Mouse (Mus musculus) thymus, postnatal 0 days (tissue): Measurements from ENCODE around the gene Nrd1. TPM values are rescaled to one million over a fixed set of nuclear protein-coding genes. Genes with fewer than 3 reads are reported as not detected.
A peak's percentile ranks its signal among the peaks of the same experiment; 100 is the strongest.

ENCODE experiments used
- DNase-seq: peaks from one replicate; pipeline ENCODE4 v3.0.0-alpha.2; 2015; ENCODE audit warnings: low spot score
- polyA plus RNA-seq: library from polyadenylated mRNA; unstranded; fragments of >200 nt; fragmentation: Nextera tagmentation; extraction: Ambion mirVana; gene quantifications from 2 replicates; pipeline ENCODE4 v1.2.1, GENCODE M21; 2015

The Nrd1 gene
- polyA plus RNA-seq = 42.1 and 52.5 TPM in 2 replicates

DNA sequence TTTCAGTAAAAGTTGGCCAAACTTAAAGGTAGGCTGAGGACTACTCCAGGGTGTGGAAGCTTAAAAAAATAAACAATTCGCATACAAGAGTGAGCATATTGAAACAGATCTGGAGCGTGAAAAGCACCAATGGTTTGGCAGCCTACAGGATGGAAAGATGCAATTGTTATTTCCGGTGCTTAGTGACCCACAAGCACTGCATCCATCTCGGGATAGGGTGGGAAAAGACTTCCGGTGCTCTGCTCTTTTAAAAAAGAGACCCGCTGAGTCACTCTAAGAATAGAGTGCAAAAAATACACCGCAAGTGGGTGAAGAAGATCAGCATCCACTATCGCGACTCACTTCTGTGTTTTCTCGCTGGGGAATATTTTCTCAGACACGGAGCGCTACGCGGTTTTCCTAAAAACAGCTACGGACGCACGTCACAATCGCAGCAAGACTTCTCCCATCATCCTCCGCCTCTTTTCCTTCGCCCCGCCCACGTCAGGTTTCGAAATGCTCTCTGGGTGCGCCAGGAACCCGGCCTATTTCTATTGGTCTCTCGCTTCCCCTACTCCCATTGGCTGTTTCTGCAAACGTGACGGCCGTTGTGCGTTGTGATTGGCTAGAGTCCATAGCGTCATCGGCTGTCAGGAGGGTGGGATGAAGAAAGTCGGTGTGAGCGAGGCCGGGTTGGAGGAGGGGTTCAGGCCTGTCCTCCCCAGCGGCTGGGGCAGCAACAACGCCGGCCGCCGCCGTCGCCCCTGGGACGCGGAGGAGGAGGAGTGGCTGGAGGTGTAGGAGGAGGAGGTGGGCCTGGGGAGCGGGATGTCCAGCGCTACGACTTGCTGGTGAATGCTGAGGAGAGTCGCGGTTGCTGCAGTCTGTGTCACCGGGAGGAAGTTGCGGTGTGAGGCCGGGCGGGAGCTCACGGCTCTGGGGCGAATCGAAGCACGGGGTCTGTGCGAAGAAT, at the start of gene Nrd1:
TSS of gene Nrd1 (plus strand) at position 657 of the 952 bp plus-strand sequence.
- DNase-seq = peak; percentile 99

DNA sequence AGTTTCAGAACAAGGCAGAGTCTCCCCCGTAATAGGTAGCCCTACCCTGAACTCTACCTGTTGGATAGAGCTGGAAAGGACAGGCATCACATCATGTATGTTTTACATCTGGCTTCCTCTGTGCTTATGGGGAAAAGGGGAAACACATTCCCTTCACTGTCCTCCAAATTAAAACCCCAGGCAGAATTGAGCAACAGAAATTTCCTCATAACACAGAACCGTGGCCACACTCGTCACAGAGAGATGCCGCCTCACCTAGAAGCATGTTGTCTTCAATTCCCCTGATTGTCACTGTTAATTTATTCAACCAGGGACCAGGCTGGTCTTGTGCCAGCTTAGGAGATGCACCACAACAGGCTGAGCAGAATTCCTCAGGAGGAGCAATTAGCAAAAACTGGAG, 48.8 kb upstream of the Nrd1 start:
- no peak for DNase-seq

DNA sequence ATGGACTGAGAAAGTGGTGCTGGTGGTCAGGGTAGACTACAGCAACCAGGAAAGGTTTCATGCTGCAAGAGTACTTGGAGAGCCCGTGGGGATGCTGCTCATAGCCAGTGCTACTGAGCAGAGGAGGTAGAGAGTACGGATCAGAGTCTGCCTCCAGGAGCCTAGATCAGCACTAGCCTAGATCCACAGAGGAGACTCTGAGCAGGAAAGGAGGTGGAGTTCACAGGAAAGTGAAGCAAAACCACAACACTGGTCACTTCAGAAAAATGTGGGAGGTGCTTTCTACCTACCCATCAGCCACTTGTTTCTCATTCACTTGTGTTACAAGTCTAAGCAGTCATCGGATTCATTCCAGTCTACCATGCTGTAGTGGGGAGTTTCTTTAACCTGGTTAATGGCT, 40.8 kb upstream of the Nrd1 start:
- no peak for DNase-seq

DNA sequence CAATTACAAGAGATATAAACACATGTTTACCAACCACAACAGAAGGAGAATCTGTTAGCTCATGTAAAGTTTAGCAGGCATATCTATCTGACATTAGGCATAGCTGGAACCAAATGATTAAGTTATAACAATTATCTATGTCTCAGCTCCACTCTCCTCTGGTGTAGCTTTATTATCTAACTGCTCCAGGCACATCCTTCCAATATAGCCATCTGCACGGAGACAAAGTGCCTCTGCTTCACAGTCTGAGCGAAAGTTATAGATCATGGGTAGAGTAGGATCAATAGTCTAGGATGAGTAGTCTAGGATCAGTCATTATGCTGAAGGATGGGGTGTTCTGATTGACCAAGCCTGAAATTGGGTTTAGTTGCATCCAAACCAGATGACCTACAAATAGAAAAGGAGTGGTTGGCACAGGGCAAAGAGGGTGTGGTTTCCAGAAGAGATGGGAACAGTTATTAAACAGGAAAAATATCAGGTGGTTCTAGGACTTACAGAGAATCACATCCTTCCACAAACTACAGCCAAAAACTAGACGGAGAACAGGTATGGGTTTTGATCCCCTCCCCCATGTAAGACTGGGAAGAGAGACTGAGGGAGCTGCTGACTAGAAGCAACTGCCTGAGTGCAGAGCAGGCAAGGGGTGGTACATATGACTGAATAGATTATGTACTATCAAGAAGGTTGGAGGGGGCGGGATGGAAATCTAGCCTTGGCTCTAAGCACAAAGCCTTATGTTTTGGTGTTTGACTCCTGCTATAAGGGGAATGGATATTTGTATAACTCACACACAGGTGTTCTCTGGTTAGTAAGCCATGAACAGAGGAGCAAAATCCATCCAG, 39.6 kb upstream of the Nrd1 start:
- no peak for DNase-seq

DNA sequence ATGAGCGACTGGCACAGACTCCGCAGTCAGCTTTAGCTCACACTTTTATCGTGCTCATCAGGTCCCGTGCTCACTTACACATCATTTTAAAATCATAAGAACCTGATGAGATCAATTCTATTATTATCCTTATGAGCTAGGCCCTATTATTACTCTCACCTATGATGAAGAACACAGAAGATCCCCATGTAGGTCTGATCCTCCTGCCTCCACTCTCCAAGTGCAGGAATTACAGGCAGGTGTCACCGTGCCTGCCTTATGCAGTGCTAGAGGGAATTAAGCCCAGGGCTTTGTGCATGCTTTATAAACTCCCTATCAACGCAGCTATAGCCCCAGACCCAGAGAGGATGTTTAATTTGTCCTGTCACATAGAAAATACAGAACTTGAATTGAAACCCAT, 37.4 kb upstream of the Nrd1 start:
- DNase-seq = no peak

DNA sequence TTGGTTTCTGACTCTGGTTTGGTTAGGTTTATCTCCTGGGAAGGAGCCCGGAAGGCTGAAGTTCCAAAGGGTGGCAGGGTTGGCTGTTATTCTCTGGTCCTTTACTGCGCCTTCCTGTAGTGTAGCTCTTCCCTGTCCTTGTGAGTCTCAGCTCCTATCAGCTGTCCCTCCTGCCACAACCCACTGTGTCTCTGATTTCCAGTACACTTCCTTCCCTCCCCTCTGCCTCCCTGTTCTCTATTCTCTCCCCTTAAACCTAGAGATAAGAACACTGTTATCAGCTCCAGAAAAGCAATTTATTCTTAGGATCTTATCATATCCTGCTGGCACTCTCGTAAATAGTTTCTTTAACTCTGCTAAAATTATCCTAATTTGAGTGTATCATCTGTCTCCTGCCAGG, 30.9 kb upstream of the Nrd1 start:
- no peak for DNase-seq

DNA sequence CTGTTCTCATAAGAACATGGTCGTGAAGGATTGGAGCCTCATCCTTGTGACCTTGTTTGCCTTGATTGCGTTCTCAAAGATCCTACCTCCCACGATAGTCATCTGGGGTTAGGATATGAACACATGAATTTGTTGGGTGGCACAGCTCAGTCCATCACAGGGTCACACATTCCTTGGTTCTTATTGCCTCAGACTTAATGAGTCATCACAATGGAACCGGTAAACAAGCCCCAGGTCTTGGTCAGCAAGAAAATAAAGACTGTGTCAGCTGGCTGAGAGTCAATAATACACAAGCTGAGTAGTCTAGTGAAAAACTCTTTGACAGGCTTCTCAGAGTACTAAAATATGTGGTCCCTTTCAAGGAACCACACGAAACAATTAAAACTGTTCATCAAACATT, 29.4 kb upstream of the Nrd1 start:
- DNase-seq = no peak

DNA sequence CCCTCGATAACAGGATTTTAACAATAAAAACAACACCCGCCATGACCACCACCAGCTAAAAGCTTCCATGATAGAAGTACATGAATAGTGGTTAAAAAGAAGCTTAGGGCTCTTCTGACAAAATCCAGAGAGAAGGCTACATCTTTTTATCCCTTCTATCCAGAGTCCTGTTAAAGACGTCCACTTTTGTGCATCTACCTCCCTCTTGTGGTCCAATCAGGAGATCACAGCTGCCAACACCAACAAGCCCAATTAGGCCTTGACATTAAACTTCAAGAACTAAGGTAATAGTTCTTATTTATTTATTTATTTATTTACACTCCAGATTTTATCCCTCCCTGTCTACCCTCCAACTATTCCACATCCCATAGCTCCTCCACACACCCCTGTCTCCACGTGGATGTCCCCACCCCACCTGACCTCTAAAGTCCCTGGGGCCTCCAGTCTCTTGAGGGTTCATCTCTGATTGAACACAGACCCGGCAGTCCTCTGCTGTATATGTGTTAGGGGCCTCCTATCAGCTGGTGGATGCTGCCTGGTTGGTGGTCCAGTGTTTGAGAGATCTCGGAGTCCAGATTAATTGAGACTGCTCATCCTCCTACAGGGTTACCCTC, 23.9 kb upstream of the Nrd1 start:
- peak; percentile 26 for DNase-seq

DNA sequence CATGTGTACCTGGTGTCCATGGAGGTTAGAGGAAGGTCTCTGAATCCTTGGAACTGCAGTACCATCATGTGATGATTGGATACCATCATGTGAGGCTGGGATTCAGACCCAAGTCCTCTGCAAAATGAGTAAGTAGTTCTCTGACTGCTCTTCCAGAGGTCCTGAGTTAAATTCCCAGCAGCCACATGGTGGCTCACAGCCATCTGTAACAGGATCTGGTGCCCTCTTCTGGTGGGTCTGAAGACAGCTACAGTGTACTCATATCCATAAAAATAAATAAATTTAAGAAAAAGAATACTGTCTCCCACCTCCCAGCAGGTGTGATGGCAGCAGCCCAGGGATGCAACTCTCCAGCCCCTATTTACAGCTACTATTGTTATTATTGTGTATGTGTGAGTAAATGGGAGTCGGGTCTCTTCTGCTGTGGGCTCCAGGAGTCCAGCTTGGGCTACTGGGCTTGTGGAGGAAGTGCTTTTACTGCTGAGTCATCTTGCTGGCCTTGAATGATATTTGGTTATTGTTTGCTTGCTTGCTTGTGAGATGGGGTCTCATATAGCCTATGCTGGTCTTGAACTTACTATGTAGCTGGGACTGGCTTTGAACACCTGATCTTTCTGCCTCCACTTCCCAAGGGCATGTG, 13.5 kb upstream of the Nrd1 start:
- DNase-seq = no peak

DNA sequence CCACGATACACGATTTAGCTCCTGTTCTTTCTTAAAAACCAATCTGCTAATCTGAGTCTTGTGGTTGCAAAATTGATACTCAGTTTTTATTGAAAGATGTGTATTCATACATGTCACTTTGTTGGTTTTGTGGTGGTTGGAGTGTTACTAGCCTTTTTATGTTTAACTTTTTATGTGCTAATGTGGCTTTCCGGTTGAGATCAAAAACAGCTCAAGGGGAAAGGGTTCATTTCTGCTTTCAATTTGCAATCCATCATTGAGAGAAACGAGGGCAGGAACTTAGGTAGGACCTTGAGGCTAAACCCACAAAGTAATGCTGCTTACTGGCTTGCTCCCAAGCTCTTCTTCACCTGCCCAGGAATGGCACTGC, 13.0 kb upstream of the Nrd1 start:
- DNase-seq = peak; percentile 36

DNA sequence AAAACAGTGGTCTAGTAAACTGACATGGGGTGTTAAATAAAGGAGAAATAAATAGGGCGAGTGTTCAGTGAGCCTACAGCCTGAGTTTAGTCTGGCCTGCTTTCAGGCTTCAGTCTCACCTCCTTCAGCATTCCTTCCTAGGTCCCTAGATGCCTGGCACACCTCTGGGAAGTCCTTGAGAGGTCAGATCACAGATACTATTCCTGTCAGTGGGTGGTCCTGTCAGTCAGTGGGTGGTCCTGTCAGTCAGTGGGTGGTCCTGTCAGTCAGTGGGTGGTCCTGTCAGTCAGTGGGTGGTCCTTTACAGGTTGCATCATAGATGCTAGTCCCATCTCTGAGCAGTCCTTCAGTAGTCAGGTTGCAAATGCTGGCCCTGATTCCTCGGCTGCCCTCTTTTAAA, 11.0 kb upstream of the Nrd1 start:
- no peak for DNase-seq

DNA sequence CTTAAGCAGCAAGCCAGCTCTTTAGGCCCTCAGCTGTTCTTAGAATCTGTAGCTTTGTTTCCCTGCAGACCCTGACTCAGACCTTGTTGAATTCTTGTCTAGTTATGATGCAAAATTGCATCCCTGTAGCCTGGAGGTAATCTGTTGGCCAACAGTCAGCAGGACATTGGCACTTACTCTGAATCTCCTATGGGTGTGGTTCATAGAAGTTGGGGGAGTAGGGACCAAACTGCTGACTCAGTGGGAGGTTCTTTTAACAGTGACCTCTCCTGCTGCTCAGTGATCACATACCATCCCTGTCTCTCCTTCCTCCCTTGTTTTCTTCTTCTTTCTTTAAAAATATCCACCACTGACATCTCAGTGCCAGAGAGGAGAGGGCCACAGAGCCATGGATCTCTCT, 10.4 kb upstream of the Nrd1 start:
- DNase-seq = no peak

DNA sequence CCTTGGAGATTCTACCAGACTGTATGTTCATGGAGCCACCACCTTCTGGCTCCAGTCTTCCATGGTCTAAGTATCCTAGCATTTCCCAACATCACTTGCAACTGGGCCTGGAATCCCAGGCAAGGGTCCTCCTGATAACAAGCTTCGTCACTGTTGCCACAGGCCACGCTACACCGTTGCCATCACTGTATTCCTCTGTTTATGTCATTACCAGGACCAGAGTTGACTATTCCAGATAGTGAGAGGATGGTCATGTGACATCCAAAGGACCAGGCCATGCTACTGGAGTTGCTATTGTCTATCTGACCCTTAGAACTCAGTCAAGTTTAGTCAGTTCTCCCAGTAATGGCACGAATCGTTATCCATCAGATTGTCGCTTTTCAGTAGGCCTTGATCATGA, 9.9 kb upstream of the Nrd1 start:
- DNase-seq = no peak

DNA sequence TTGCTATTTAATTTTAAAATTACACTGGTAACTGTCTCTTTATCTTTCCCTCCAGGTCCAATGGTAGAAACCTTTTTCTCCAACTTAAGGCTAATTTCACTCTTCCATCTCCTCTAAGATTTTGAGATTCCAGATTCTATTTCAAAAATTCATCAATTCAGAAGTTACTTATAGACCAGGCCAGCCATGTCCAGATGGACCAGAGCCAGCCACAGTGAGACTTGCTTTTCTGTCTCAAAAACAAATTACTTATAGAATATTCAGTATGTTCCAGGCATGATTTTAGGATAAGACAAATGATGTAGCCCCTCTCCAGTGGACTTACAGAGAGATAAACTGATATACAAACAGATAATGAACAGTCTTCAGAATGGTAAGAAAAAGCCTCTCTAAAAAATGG, 8.6 kb upstream of the Nrd1 start:
- DNase-seq = no peak

DNA sequence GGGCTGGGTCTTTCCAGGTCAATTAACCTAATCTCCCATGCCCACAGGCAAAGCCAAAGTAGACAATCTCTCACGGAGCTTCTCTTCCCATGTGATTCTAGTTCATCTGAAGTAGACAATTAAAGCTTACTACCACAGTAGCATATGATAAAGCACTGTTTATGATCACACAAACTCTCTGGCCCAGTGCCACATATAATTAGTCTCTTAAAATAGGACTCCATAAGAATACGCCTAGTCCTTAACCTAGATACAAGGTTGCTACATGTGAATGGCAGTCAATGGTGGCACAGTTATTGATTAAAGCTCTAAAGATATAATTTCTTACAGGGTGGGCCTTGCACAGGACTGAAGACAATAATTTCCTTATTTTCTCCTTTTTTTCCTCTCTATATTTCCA, 7.5 kb upstream of the Nrd1 start:
- no peak for DNase-seq

DNA sequence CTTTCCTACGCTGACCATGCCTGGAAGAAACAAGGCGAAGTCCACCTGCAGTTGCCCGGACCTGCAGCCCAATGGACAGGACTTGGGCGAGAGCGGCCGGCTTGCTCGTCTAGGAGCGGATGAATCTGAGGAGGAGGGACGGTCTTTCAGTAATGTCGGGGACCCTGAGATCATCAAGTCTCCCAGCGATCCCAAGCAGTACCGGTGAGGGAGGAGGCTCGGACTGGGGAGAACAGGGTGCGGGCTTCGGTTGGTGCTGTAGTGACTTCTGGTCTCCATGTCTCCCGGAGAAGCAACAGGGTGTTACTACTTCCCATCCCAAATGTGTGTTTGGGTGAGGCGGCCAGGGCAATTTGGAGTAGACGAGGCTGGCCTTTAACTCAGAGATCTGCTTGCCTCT, 506 bp downstream of the Nrd1 start:
- no peak for DNase-seq

DNA sequence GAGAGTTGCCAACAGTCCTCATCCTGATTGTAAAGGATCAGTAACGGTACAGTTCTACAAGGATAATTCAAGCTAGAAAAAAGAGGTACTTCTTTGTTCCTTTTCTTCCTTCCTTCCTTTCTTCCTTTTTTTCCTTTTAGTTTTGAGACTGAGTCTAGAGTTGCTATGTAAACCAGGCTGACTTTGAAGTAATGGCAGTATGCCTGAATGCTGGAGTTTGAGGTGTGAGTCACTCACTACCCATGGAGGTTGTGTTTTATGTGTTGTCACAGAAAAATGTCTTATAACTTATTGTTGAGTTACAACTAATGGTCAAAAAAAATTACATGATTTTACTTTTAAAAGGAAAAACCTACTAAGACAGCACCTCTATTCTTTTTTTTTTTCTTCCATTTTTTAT, 7.6 kb downstream of the Nrd1 start:
- no peak for DNase-seq

DNA sequence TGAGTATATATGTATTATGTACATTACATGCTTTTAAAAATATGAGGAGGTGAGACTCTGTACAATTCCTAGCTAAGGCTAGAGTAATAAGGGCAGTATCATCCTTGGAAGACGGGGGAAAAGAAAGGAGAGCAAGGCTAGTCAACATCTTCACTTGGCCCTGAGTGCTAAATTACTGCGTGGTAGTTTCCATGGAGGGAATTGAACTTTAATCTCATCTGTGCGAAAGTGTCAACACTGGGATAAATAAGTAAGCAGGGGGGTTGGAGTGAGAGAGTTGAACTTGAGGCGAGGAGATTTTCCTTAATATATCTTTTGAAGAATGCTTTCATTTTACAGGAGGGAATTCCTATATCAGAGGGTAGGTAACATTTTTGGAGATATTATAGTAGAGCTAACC, 13.6 kb downstream of the Nrd1 start:
- DNase-seq = no peak

DNA sequence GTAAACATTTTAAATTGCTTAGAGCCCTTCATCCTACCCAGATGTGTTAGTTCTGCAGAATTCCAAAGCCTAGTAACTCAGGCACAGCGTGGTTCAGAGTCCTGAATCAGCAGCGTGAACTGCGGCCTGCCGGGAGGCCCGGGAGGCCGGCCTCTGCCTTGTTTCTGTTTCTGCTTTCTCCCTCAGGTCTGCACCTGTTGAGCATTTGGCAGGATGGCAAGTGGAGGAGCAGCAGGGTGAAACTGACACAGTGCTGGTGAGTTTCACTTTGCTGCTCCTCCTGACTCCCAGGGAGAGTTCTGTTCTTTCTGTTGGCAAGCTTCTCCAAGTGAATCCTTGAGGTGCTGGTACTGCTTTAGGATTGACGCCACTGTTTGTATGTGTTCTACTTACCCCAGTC, 17.0 kb downstream of the Nrd1 start:
- no peak for DNase-seq

DNA sequence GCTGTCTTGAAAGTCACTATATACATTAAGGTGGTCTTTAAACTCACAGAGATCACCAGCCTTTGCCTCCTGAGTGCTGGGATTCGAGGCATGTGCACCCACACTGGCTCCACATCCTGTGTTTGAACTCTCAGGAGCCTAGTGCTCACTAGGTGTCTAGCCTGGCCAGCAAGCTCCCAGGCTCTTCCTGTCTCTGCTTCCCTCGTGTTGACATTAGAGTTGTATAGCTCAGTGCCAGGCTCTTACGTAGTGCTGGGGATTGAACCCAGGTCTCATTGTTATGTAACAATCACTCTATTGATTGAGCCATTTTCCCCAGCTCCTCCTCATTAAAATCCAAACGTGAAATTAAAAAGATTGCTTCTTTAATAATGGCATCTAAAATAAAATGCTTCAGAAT, 18.8 kb downstream of the Nrd1 start:
- DNase-seq = no peak

DNA sequence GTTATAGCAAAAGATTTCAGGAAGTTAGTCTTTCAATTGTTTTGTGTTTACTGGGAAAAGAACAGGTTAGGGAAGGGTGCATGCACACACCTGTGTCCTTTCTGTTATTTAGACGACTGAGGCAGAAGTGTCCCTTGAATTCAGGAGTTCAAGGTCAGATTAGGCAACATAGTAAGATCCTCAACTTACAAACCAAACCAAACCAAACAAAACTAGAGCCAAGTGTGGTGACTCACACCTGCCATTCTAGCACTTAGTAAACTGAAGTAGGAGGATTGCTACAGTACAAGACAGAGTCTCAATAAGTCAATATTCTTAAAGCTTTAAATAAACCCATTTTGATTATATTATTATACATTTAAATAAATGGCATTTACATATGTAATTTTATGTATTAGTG, 21.5 kb downstream of the Nrd1 start:
- no peak for DNase-seq

DNA sequence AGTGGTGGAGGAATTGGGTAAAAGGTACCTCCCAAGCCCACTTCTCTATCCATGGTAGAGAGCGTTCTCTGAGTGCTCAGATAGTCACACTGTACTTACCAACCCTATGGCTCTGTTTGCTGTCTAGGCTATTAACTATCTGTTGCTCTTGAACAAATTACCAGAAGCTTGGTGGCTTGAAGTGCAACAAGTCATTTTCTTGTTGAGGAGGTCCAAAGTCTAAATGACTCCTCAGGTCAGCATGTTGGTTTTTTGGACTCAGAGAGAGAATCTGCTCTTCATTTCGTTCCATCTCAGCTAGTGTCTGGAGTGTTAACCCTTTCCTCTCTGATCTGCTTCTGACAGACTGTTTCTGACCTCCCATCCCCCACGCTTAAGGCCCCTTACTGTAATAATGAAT, 24.6 kb downstream of the Nrd1 start:
- DNase-seq = no peak
